Mouse (Mus musculus): Measurements from ENCODE around the gene Abraxas1. TPM values are rescaled to one million over a fixed set of nuclear protein-coding genes. Genes with fewer than 3 reads are reported as not detected.

The Abraxas1 gene
- polyA plus RNA-seq, 1 experiment from 2014 or later = 11.4 TPM

- Histone ChIP-seq H3K4me3 (ENCODE audit: low read depth, low read length) (no peak overlapping the region), H3K27ac (ENCODE audit: low read length) (no peak overlapping the region), H3K36me3 (ENCODE audit: insufficient read depth, low read length) (no peaks in the 10 kb centered on the region), H3K9ac (replicated peaks; ENCODE audit: low read depth) (no peak overlapping the region), H3K27me3 (replicated peaks; ENCODE audit: insufficient read depth, low read length) (no peaks in the 10 kb centered on the region), H3K4me1 (ENCODE audit: insufficient read depth, low read depth, low read length) (no peaks in the 10 kb centered on the region), H3K4me2 (replicated peaks; ENCODE audit: low read depth, low read length) (no peak overlapping the region), H3K9me3 (ENCODE audit: low read length) (no peaks in the 10 kb centered on the region)
- TF ChIP-seq CTCF (IDR thresholded peaks at IDR 0.05) (no peak), EP300 (IDR thresholded peaks at IDR 0.05) (no peak)
- DNase-seq (ENCODE audit: low spot score) (no peak), ATAC-seq (no peak)
- 95% methylated on average over 13 of the region's 13 CpGs for WGBS
Observed at GRCm38 (mm10) chr5:100779002-100779401, 41.8 kb downstream of the Abraxas1 start.

- Histone ChIP-seq H3K27ac (ENCODE audit: low read length) (no peak overlapping the region), H3K9ac (replicated peaks; ENCODE audit: low read depth) (no peak overlapping the region), H3K4me3 (ENCODE audit: low read depth, low read length) (no peak overlapping the region), H3K4me1 (ENCODE audit: insufficient read depth, low read depth, low read length) (no peaks in the 10 kb centered on the region), H3K27me3 (replicated peaks; ENCODE audit: insufficient read depth, low read length) (no peaks in the 10 kb centered on the region), H3K9me3 (ENCODE audit: low read length) (no peaks in the 10 kb centered on the region), H3K36me3 (ENCODE audit: insufficient read depth, low read length) (0 out of 2 replicates have a peak, but pooled peaks cover 5% of the 10 kb centered on the region), H3K4me2 (replicated peaks; ENCODE audit: low read depth, low read length) (no peak overlapping the region)
- no peak for TF ChIP-seq EP300 (IDR thresholded peaks at IDR 0.05)
- no peak for TF ChIP-seq CTCF (IDR thresholded peaks at IDR 0.05)
- 85% methylated on average over 5 of the region's 5 CpGs for WGBS
- no peak for ATAC-seq
- DNase-seq (ENCODE audit: low spot score) = no peak
Observed at GRCm38 (mm10) chr5:100776900-100777299, 43.9 kb downstream of the Abraxas1 start.

GRCm38 (mm10) chr5:100775778-100776404 lies 44.9 kb downstream of the Abraxas1 start:
- DNase-seq (ENCODE audit: low spot score) = no peak

GRCm38 (mm10) chr5:100771575-100771974 lies 49.2 kb downstream of the Abraxas1 start:
- WGBS = 93% methylated on average over 4 of the region's 4 CpGs
- H3K27me3 ChIP-seq (replicated peaks; ENCODE audit: insufficient read depth, low read length) = no peaks in the 10 kb centered on the region
- no peak overlapping the region for H3K4me2 ChIP-seq (replicated peaks; ENCODE audit: low read depth, low read length)
- H3K27ac ChIP-seq (ENCODE audit: low read length) = no peak overlapping the region
- ATAC-seq (no peak), DNase-seq (ENCODE audit: low spot score) (no peak)
- TF ChIP-seq EP300 (IDR thresholded peaks at IDR 0.05) = no peak
- no peak for TF ChIP-seq CTCF (IDR thresholded peaks at IDR 0.05)
- H3K9ac ChIP-seq (replicated peaks; ENCODE audit: low read depth) = no peak overlapping the region
- H3K4me3 ChIP-seq (ENCODE audit: low read depth, low read length) = no peak overlapping the region
- no peaks in the 10 kb centered on the region for H3K9me3 ChIP-seq (ENCODE audit: low read length)
- H3K4me1 ChIP-seq (ENCODE audit: insufficient read depth, low read depth, low read length) = no peaks in the 10 kb centered on the region
- H3K36me3 ChIP-seq (ENCODE audit: insufficient read depth, low read length) = peaks cover 5% of the 10 kb centered on the region; the same call in 1 of the 2 replicates

More at GRCm38 (mm10) chr5:100775778-100776404, 44.9 kb downstream of the Abraxas1 start:
- no peak for ATAC-seq
- no peaks in the 10 kb centered on the region for H3K9me3 ChIP-seq (ENCODE audit: low read length)
- 0 out of 2 replicates have a peak, but pooled peaks cover 5% of the 10 kb centered on the region for H3K36me3 ChIP-seq (ENCODE audit: insufficient read depth, low read length)
- no peak overlapping the region for H3K9ac ChIP-seq (replicated peaks; ENCODE audit: low read depth)
- H3K27me3 ChIP-seq (replicated peaks; ENCODE audit: insufficient read depth, low read length) = no peaks in the 10 kb centered on the region
- no peak overlapping the region for H3K4me2 ChIP-seq (replicated peaks; ENCODE audit: low read depth, low read length)
- H3K4me3 ChIP-seq (ENCODE audit: low read depth, low read length) = no peak overlapping the region
- 68% methylated on average over 13 of the region's 13 CpGs for WGBS
- H3K27ac ChIP-seq (ENCODE audit: low read length) = no peak overlapping the region
- no peaks in the 10 kb centered on the region for H3K4me1 ChIP-seq (ENCODE audit: insufficient read depth, low read depth, low read length)
- TF ChIP-seq CTCF (IDR thresholded peaks at IDR 0.05) (no peak), EP300 (IDR thresholded peaks at IDR 0.05) (no peak)

- Histone ChIP-seq H3K9me3 (ENCODE audit: low read length) (no peaks in the 10 kb centered on the region), H3K9ac (replicated peaks; ENCODE audit: low read depth) (no peak overlapping the region), H3K27me3 (replicated peaks; ENCODE audit: insufficient read depth, low read length) (no peaks in the 10 kb centered on the region), H3K4me1 (ENCODE audit: insufficient read depth, low read depth, low read length) (no peaks in the 10 kb centered on the region), H3K4me2 (replicated peaks; ENCODE audit: low read depth, low read length) (no peak overlapping the region), H3K27ac (ENCODE audit: low read length) (no peak overlapping the region), H3K36me3 (ENCODE audit: insufficient read depth, low read length) (no peaks in the 10 kb centered on the region; the same call in 1 of the 2 replicates), H3K4me3 (ENCODE audit: low read depth, low read length) (no peak overlapping the region)
- 85% methylated on average over 7 of the region's 7 CpGs for WGBS
- no peak for ATAC-seq
- TF ChIP-seq EP300 (IDR thresholded peaks at IDR 0.05) (no peak), CTCF (IDR thresholded peaks at IDR 0.05) (no peak)
- no peak for DNase-seq (ENCODE audit: low spot score)
Observed at GRCm38 (mm10) chr5:100766026-100766425, 54.7 kb downstream of the Abraxas1 start.

- Histone ChIP-seq H3K4me3 (ENCODE audit: low read depth, low read length) (no peak overlapping the region), H3K36me3 (ENCODE audit: insufficient read depth, low read length) (no peaks in the 10 kb centered on the region), H3K9me3 (ENCODE audit: low read length) (no peaks in the 10 kb centered on the region), H3K27me3 (replicated peaks; ENCODE audit: insufficient read depth, low read length) (no peaks in the 10 kb centered on the region), H3K9ac (replicated peaks; ENCODE audit: low read depth) (no peak overlapping the region), H3K4me2 (replicated peaks; ENCODE audit: low read depth, low read length) (no peak overlapping the region), H3K27ac (ENCODE audit: low read length) (no peak overlapping the region), H3K4me1 (ENCODE audit: insufficient read depth, low read depth, low read length) (no peaks in the 10 kb centered on the region)
- WGBS = 84% methylated on average over 7 of the region's 7 CpGs
- DNase-seq (ENCODE audit: low spot score) = no peak
- no peak for ATAC-seq
- TF ChIP-seq EP300 (IDR thresholded peaks at IDR 0.05) (no peak), CTCF (IDR thresholded peaks at IDR 0.05) (no peak)
Observed at GRCm38 (mm10) chr5:100761736-100762135, 59.0 kb downstream of the Abraxas1 start.
